Mouse (Mus musculus): ENCODE data around the gene Trp53rka.

- TF ChIP-seq CTCF (IDR thresholded peaks at IDR 0.05; ENCODE audit: low read depth) (no peak), EP300 (IDR thresholded peaks at IDR 0.05; ENCODE audit: low read depth) (no peak)
These were observed 19.3 kb upstream of the Trp53rka start for GRCm38 (mm10) chr2:165512426-165512825.
